Mouse (Mus musculus) testis, adult 2 months (tissue): Measurements from ENCODE around the gene Gm20388. TPM values are rescaled to one million over a fixed set of nuclear protein-coding genes. Genes with fewer than 3 reads are reported as not detected.

Experiments used
- H3K27ac ChIP-seq: fragments of 200-500 bp; 2 replicates; pipeline ENCODE4 v1.5.1; 2012; ENCODE audit warnings: low read depth, low read length; ENCODE audit not compliant: control insufficient read depth, insufficient read depth
- H3K27me3 ChIP-seq: fragments of 200-500 bp; 2 replicates; pipeline ENCODE4 v1.6.1; 2012; ENCODE audit warnings: mild to moderate bottlenecking, low read length, moderate library complexity; ENCODE audit not compliant: control insufficient read depth, insufficient read depth
- H3K36me3 ChIP-seq: fragments of 200-500 bp; 2 replicates; pipeline ENCODE4 v1.6.1; 2012; ENCODE audit warnings: mild to moderate bottlenecking, low read length; ENCODE audit not compliant: control insufficient read depth, insufficient read depth
- H3K4me1 ChIP-seq: fragments of 200-500 bp; 2 replicates; pipeline ENCODE4 v1.6.1; 2012; ENCODE audit warnings: low read length; ENCODE audit not compliant: control insufficient read depth, insufficient read depth
- H3K4me3 ChIP-seq: fragments of 200-500 bp; 2 replicates; pipeline ENCODE4 v1.5.1; 2012; ENCODE audit warnings: low read depth, mild to moderate bottlenecking, low read length, moderate library complexity, mixed read lengths; ENCODE audit not compliant: control insufficient read depth
- CTCF ChIP-seq: fragments of 200-500 bp; IDR thresholded peaks from 2 replicates; pipeline ENCODE4 v1.5.1; 2012; ENCODE audit warnings: low read depth, mild to moderate bottlenecking, inconsistent platforms, low read length, moderate library complexity; ENCODE audit not compliant: control insufficient read depth, insufficient read depth, insufficient replicate concordance
- POLR2A ChIP-seq: fragments of 200-500 bp; IDR thresholded peaks from 2 replicates; pipeline ENCODE4 v1.6.1; 2012; ENCODE audit warnings: low read depth, mild to moderate bottlenecking, inconsistent platforms, low read length, moderate library complexity; ENCODE audit not compliant: control insufficient read depth
- polyA plus RNA-seq: library from polyadenylated mRNA; depleted of rRNA; stranded (reverse); fragments of >200 nt; gene quantifications from 2 replicates; pipeline ENCODE4 v1.2.3, GENCODE M21; 2012

Gm20388 gene
- polyA plus RNA-seq, 1 experiment, result 5.6 TPM

DNA sequence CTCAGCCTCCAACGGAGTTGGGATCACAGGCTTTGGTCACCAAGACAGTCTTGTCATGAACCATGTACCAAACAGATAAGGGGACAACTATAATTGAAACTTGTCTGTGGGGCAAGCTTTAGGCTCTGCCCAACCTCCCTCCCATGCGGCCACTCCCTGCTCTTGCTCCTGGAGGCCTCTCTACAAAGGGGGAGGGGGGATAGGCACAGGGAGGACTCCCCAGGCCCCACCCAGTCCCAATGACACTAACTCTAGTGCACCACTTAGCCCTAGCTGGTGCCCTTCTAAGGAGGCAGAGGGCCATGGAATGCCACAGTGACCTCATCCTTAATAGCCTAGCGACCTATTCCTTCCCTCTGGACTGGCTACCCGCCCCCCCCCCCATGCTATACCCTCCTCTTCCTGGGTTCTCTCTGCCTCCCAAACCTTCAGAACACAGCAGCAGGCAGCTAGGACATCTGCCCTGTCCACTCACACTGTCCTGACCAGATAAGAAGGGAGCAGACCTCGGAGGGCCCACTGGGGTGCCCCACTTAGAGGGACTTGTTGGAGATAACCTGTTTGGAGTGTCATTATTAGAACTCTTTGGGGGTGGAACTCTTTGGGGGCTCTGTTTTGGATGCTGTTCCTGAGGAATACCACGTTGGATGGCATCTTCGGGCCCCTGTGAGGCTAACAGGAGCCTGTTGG lies 2635.6 kb downstream of the Gm20388 start:
- H3K36me3 ChIP-seq, result no peaks in the 10 kb centered on the region
- peaks cover 25% of the 10 kb centered on the region for H3K4me1 ChIP-seq
- no peak overlapping the region for H3K4me3 ChIP-seq
- no peak overlapping the region for H3K27ac ChIP-seq
- TF ChIP-seq CTCF (no peak), POLR2A (no peak)
- H3K27me3 ChIP-seq, result no peaks in the 10 kb centered on the region

GRCm38 (mm10) chr8:122546811-122547453 lies 2636.3 kb downstream of the Gm20388 start:
- no peak for TF ChIP-seq CTCF
- no peak for TF ChIP-seq POLR2A
- Histone ChIP-seq H3K4me1 (peaks cover 26% of the 10 kb centered on the region), H3K27me3 (no peaks in the 10 kb centered on the region), H3K4me3 (no peak overlapping the region), H3K27ac (no peak overlapping the region), H3K36me3 (no peaks in the 10 kb centered on the region)

DNA sequence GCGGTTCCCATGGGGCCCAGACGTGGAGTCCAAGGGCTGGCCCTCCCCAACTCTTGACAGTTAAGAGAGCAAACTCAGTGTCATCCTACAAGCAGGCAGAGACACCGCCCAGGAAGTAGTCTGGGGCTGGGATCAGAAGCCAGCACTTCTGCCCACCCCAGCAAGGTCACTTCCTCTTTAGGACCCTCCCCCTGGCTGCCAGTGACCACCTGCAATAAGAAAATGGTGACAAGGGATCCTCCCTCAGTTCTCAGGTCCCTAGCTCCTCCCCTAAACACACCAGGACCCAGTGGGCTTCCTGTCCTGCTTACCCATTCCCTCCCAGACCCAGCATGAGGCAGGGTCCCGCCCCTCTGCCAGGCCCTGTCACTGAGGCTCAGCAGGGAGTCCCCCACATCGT lies 2637.2 kb downstream of the Gm20388 start:
- Histone ChIP-seq H3K4me1 (peaks cover 29% of the 10 kb centered on the region), H3K4me3 (no peak overlapping the region), H3K27ac (no peak overlapping the region), H3K27me3 (no peaks in the 10 kb centered on the region), H3K36me3 (no peaks in the 10 kb centered on the region)
- no peak for TF ChIP-seq POLR2A
- TF ChIP-seq CTCF, result no peak

DNA sequence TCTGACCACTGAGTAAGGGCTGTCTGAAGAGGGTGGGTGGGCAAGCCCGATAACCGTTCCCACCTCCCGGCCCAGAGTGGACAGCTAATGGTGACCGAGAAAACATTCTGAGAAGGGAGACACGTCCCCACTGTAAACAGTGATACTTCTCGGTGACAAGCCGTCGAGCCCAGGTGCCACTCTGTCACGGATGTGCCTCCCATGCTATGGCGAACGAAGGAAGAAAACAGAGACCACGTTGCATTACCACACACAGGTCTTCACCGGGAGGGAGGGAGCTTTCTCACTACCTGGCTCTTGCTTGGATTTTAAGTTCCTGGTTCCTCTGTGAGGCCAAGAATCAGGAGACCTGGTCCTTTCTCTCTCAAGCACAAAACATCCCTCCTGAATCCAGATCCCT lies 2637.7 kb downstream of the Gm20388 start:
- TF ChIP-seq POLR2A (no peak), CTCF (no peak)
- no peak overlapping the region for H3K27ac ChIP-seq
- H3K4me3 ChIP-seq, result no peak overlapping the region
- H3K4me1 ChIP-seq, result peaks cover 29% of the 10 kb centered on the region
- H3K36me3 ChIP-seq, result no peaks in the 10 kb centered on the region
- no peaks in the 10 kb centered on the region for H3K27me3 ChIP-seq

DNA sequence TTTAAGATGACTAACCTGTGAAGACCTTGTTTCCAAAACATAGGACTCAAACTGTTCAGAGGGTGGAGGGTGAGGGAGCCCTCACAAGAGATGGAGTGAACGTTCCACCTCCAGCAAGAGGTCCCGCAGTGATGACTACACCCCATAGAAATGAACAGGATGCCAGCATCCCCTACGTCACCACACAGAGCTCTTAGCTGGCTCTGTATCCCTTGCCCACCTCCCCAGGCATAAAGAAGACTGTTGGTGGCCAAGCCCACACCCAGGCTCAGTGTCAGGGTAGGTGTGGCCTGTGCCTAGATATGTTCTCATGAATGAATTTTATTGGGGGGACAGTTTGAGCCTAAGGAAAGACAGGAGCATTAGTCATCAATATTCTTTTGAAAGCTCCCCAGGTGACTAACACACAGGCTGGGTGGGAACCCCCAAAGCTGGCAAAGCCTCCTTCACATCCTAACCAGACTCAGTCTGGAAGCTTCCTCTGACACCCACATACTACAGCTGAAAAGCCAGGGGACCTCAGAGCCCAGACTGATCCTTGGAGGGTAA lies 2638.3 kb downstream of the Gm20388 start:
- Histone ChIP-seq H3K4me1 (peaks cover 29% of the 10 kb centered on the region), H3K27ac (no peak overlapping the region), H3K27me3 (no peaks in the 10 kb centered on the region), H3K36me3 (no peaks in the 10 kb centered on the region), H3K4me3 (no peak overlapping the region)
- TF ChIP-seq POLR2A (no peak), CTCF (no peak)

DNA sequence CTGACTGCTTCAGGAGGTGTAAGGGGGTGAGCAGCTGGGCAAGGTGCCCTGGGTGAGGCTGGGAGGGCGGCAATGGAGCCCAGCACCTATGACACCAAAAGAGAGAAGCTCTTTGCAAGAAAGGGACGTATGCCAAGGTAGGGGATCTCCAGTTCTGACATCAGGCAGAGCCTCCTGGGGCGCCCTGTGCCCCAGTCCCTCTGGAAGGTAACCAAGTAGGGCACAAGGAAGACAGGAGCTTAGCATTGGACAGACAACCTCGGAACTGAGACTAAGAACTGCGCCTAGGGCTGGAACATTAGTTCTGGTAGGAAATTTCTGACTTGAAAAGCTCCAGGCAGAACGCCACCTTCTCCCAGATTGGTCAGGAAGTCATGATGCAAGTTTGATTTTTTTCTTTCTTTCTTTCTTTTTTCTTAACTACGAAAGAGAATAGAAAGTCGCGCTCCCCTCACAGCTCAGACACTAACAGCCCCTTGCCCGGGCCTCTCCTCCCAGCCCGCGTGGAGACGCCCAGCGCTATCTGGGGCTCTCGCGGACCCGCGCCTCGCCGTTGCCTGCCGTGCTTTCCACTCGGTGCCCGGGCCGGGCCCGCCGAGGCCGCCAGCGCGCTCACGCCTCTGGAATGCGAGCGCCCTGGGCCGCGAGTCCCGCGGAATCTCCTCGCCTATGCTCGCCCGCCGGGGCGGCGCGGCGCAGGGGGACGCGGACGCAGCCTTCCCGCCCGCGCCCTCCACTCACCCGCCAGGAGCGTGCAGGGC lies 2639.8 kb downstream of the Gm20388 start:
- H3K4me1 ChIP-seq, result peaks cover 29% of the 10 kb centered on the region
- no peak for TF ChIP-seq CTCF
- no peak for TF ChIP-seq POLR2A

DNA sequence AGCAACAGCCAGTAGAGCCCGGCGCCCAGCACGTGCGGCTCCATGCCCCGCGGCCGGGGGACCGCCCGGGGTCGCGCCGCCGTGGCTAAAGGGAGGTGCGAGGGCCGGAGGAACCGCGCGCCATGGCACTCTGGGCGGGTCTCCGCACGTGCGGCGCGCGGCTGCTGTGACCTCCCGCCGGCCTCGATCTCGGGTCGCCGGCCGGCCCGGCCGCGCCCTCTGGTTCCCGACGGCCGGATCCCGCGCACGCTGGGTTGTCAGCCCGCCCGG lies 2640.3 kb downstream of the Gm20388 start:
- Histone ChIP-seq H3K27ac (no peak overlapping the region), H3K36me3 (no peaks in the 10 kb centered on the region)

More for the DNA sequence above, 2639.8 kb downstream of the Gm20388 start:
- Histone ChIP-seq H3K27me3 (no peaks in the 10 kb centered on the region), H3K27ac (no peak overlapping the region), H3K4me3 (peak overlapping the region; percentile 72), H3K36me3 (no peaks in the 10 kb centered on the region)

More for the DNA sequence above, 2640.3 kb downstream of the Gm20388 start:
- H3K4me3 ChIP-seq, result peak overlapping the region; percentile 72
- TF ChIP-seq POLR2A (no peak), CTCF (no peak)
- H3K27me3 ChIP-seq, result no peaks in the 10 kb centered on the region
- peaks cover 29% of the 10 kb centered on the region for H3K4me1 ChIP-seq
